Mouse (Mus musculus) forebrain, embryonic 10.5 days (tissue): ENCODE measurements at regions not wholly inside any gene's neighbourhood (a gene's known extent, or its start where the extent isn't known, plus 50 kb on each side); places are given as distances from the start of the nearest gene placed in this dataset.

Experiments
- DNase-seq: peaks from one replicate; pipeline ENCODE4 v3.0.0-alpha.2; 2017; ENCODE audit warnings: low spot score; ENCODE audit errors: extremely low spot score
- H3K27ac ChIP-seq: fragments of 300-500 bp; sonication (generic); 2 replicates; pipeline ENCODE4 v1.5.1; 2016; ENCODE audit warnings: mild to moderate bottlenecking
- H3K27me3 ChIP-seq: fragments of 300-500 bp; sonication (generic); 2 replicates; pipeline ENCODE4 v1.6.1; 2016; ENCODE audit warnings: mild to moderate bottlenecking; ENCODE audit not compliant: poor library complexity, severe bottlenecking
- H3K36me3 ChIP-seq: fragments of 300-500 bp; sonication (generic); replicated peaks from 2 replicates; pipeline ENCODE4 v1.6.1; 2016; ENCODE audit warnings: mild to moderate bottlenecking, moderate library complexity
- H3K4me1 ChIP-seq: fragments of 300-500 bp; sonication (generic); 2 replicates; pipeline ENCODE4 v1.6.1; 2016
- H3K4me3 ChIP-seq: fragments of 300-500 bp; sonication (generic); 2 replicates; pipeline ENCODE4 v1.5.1; 2016; ENCODE audit warnings: mild to moderate bottlenecking, moderate library complexity
- H3K9me3 ChIP-seq: fragments of 300-500 bp; sonication (generic); 2 replicates; pipeline ENCODE4 v1.6.1; 2016; ENCODE audit warnings: mild to moderate bottlenecking, moderate library complexity
- WGBS: fragments of 180-500 bp; shearing (Covaris S2); methylation state at CpG from one replicate; pipeline ENCODE4 v1.1.7; 2016; 5-methylcytosine and 5-hydroxymethylcytosine counted together

DNA sequence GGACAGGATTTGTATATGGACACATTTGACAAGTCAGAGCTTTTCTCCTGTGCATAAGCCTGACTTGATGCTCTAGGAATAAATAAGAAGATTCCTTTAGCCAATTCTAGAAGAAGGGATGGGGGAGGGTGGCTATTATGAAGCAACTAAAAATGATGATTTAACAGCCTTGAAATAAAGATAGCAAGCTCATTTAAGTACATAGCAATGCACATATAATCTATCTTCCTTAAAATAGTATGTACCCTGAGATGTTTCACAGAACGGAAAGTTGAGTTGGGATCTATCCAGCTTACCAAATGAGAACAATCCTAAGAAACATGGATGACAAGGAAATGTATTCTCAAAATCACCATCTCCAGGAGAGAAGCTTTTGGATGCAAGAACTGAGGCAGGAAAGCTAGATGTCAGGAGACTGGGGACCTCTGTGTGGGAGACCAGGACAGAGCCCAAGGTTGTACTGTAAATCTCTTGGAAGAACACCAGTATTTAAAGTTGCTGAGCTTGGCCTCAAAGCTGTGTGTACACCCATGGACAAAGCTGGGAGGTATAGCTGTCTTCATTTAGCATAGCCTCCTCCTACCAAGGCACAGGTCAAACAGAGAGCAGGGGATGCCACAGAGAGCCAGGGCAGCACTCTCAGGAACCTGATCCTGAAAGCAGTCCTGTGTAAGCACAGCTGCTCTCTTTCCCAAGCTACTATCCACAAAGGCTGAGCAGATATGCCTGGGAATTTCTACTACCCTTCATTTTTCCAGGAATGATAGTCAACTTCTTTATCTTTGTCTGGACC is 192.3 kb downstream of the Parm1 start:
- H3K4me3 ChIP-seq: no peak overlapping the region
- H3K4me1 ChIP-seq: peaks cover 18% of the 10 kb centered on the region
- H3K36me3 ChIP-seq: no peaks in the 10 kb centered on the region
- no peaks in the 10 kb centered on the region for H3K27me3 ChIP-seq
- no peak overlapping the region for H3K27ac ChIP-seq
- no peak for DNase-seq
- WGBS: 96% methylated on average over 1 of the region's 1 CpGs
- H3K9me3 ChIP-seq: no peaks in the 10 kb centered on the region

DNA sequence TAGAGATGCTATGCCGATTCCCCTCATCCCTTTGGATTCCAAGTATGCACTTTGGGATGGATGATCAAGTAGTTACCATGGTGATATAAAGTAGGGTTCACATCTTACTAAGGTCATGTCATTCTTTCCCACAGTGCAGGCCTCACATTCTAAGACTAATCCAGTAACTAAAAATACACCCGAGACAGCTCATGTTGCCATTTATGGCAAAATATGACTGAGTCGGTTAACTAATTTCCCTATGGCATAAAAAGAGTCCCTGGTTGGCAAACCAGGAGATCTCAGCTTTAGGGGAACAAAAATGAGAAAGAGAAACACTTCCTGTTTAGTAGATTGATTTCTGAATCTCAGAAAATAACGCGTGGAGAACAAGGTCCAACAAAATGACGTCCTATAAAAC is 190.7 kb downstream of the Parm1 start:
- H3K4me1 ChIP-seq: peaks cover 13% of the 10 kb centered on the region
- no peaks in the 10 kb centered on the region for H3K9me3 ChIP-seq
- H3K27me3 ChIP-seq: no peaks in the 10 kb centered on the region
- H3K4me3 ChIP-seq: no peak overlapping the region
- no peaks in the 10 kb centered on the region for H3K36me3 ChIP-seq
- 93% methylated on average over 6 of the region's 6 CpGs for WGBS
- DNase-seq: no peak
- no peak overlapping the region for H3K27ac ChIP-seq

DNA sequence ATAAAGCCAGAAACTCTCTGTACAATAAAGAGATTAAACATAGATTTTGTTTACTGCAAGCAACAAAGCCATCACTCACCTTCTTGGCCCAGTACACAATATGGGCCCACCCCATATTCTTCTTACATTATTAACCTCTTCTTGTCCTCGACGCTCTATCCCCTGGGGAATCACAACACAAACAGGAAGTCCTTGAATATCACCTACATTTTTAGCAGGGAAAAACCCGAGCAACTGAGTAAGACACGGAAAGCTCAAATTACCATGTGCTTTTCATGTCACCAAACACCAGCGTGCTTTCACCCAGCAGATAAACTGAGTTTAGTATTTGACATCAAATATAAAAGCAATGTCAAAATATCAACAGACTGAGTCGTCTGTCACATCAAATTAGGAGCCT is 179.7 kb downstream of the Parm1 start:
- WGBS: 84% methylated on average over 6 of the region's 6 CpGs
- Histone ChIP-seq H3K4me1 (peaks cover 16% of the 10 kb centered on the region), H3K4me3 (no peak overlapping the region), H3K36me3 (no peaks in the 10 kb centered on the region), H3K27ac (no peak overlapping the region), H3K9me3 (no peaks in the 10 kb centered on the region), H3K27me3 (no peaks in the 10 kb centered on the region)
- no peak for DNase-seq

DNA sequence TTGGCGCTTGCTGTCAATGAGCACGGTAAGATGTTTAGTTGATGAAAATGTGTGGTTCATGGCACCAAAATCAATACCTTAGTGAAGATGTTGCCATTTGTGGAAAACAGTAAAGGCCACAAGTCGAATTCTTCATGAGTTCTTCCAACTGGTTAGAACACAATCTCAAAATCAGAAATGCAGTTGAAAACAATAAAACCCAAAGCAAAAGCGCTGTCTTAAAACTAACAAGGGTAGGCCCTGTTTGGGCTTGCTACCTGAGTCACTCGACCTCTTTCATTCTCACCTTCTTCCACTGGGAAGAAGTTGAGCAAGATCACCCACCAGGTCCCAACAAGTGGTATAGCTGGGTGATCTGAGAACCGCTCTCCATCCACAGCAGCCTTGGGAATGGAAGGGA is 179.1 kb downstream of the Parm1 start:
- H3K4me1 ChIP-seq: peaks cover 21% of the 10 kb centered on the region
- 90% methylated on average over 6 of the region's 6 CpGs for WGBS
- H3K27me3 ChIP-seq: no peaks in the 10 kb centered on the region
- H3K9me3 ChIP-seq: no peaks in the 10 kb centered on the region
- no peak overlapping the region for H3K27ac ChIP-seq
- no peak overlapping the region for H3K4me3 ChIP-seq
- no peak for DNase-seq
- no peaks in the 10 kb centered on the region for H3K36me3 ChIP-seq

DNA sequence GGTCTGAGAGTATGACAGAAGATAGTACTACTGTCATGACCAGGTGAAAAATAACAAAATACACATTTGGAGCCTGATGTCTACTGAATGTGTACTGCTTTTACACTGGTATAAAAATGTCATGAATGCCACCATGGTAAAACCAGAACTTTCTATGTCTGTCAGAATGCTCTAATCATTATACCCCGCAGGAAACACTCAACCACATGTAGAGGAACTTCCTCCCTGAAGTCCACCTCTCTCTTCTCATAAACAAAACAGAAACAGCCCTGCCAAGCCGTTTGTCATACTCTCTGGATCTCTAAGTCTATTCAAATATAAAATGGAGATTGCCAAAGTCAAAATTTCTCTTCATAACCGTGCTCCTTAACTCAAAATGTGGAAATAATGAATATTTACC is 178.2 kb downstream of the Parm1 start:
- no peak for DNase-seq
- H3K36me3 ChIP-seq: no peaks in the 10 kb centered on the region
- WGBS: 75% methylated on average over 3 of the region's 3 CpGs
- no peaks in the 10 kb centered on the region for H3K9me3 ChIP-seq
- H3K4me1 ChIP-seq: peaks cover 30% of the 10 kb centered on the region
- no peaks in the 10 kb centered on the region for H3K27me3 ChIP-seq
- H3K27ac ChIP-seq: no peak overlapping the region
- no peak overlapping the region for H3K4me3 ChIP-seq

DNA sequence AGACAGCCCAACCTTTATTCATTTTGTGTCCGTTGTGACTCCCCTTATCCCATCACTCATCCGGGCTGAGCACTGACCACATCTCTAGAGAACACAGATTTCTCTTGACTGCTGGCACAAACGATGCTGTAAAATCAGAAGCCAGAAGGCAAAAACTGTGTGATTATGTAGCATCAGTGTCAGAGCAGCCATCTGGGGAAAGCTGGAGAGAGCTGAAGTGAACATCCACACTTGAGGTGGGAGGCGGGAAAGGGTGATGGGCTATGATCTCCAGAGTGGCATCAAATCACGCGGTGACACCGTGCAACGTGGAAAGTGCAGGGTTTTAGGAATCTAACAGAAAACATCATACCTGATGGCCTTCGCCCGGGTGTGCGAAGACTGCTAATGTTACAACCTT is 175.9 kb downstream of the Parm1 start:
- Histone ChIP-seq H3K36me3 (no peaks in the 10 kb centered on the region), H3K27me3 (no peaks in the 10 kb centered on the region), H3K4me3 (no peak overlapping the region), H3K27ac (no peak overlapping the region), H3K4me1 (peaks cover 30% of the 10 kb centered on the region), H3K9me3 (no peaks in the 10 kb centered on the region)
- DNase-seq: no peak
- 91% methylated on average over 11 of the region's 11 CpGs for WGBS

DNA sequence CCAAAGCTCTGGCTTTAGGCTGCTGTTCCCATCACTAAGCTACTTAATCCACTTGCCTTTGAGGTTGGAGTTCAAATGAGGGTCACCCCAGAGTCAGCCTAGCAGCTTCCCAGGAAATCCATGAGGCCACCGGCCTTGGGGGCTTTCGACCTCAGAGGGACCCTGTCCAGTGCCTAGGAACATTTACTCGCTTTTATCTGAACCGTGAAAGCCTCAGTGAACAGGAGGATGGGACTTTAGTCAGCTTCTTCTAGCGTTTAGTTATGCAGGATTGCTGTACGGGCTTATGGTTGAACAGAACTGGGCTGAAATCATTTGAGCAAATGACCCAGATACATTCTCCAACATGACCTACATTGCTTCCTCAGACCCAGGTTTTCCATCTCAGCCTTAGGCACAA is 174.9 kb downstream of the Parm1 start:
- no peak overlapping the region for H3K27ac ChIP-seq
- WGBS: 12% methylated on average over 6 of the region's 6 CpGs
- no peak for DNase-seq
- no peaks in the 10 kb centered on the region for H3K36me3 ChIP-seq
- H3K9me3 ChIP-seq: no peaks in the 10 kb centered on the region
- H3K4me1 ChIP-seq: peaks cover 30% of the 10 kb centered on the region
- H3K27me3 ChIP-seq: no peaks in the 10 kb centered on the region
- H3K4me3 ChIP-seq: no peak overlapping the region

DNA sequence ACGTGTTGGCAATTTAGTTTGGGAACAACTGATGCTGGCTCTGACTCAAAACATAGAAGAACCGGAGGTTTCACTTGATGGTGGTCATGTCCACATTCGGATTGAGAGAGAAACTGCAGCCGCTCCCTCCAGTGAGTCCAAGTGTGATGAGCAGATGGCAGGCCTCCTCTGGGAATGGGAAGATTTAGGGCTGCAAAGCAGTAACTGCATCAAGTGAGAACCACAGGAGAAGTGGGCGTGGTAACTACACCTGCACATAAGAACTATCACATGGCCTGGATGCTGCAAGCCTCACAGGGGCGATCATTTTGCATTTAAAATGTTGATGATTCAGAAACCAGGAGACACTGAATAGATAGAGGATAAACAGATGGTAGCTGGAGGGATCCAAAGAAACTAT is 161.3 kb downstream of the Parm1 start:
- no peaks in the 10 kb centered on the region for H3K27me3 ChIP-seq

More for the DNA sequence above, 161.3 kb downstream of the Parm1 start:
- Histone ChIP-seq H3K4me3 (no peak overlapping the region), H3K36me3 (no peaks in the 10 kb centered on the region), H3K4me1 (no peaks in the 10 kb centered on the region), H3K9me3 (no peaks in the 10 kb centered on the region), H3K27ac (no peak overlapping the region)
- 85% methylated on average over 6 of the region's 6 CpGs for WGBS
- DNase-seq: no peak
